Mouse (Mus musculus) frontal cortex, postnatal 36 days (tissue): ENCODE data around the gene Ampd3.

Experiments used
- DNase-seq, 2 experiments: peaks; one replicate each; pipeline ENCODE4 v3.0.0; 2022; ENCODE audit warnings: low spot score in 2 of 2

Ampd3 gene

GRCm38 (mm10) chr7:110797722-110798409 lies 29.9 kb downstream of the Ampd3 start:
- DNase-seq = no peak

GRCm38 (mm10) chr7:110801028-110801427 lies 33.0 kb downstream of the Ampd3 start:
- peak; percentile 85 to 94 for DNase-seq

- DNase-seq = no peak
These were observed 35.1 kb downstream of the Ampd3 start for GRCm38 (mm10) chr7:110803131-110803530.

- DNase-seq = peak in 1 of 2 experiments; percentile 61
These were observed 36.3 kb downstream of the Ampd3 start for GRCm38 (mm10) chr7:110804266-110804665.

- no peak for DNase-seq
These were observed 39.5 kb downstream of the Ampd3 start for GRCm38 (mm10) chr7:110807460-110808030.

- peak in 1 of 2 experiments; percentile 48 for DNase-seq
These were observed 41.0 kb downstream of the Ampd3 start for GRCm38 (mm10) chr7:110808962-110809361.

GRCm38 (mm10) chr7:110809585-110810557 lies 41.9 kb downstream of the Ampd3 start:
- DNase-seq = no peak

- DNase-seq = no peak
These were observed 43.0 kb downstream of the Ampd3 start for GRCm38 (mm10) chr7:110810995-110811394.

GRCm38 (mm10) chr7:110811529-110811928 lies 43.5 kb downstream of the Ampd3 start:
- DNase-seq = no peak

GRCm38 (mm10) chr7:110813983-110814382 lies 46.0 kb downstream of the Ampd3 start:
- DNase-seq = no peak

GRCm38 (mm10) chr7:110816037-110816436 lies 48.0 kb downstream of the Ampd3 start:
- peak in 1 of 2 experiments; percentile 73 for DNase-seq

GRCm38 (mm10) chr7:110818206-110818605 lies 50.2 kb downstream of the Ampd3 start:
- no peak for DNase-seq

GRCm38 (mm10) chr7:110818787-110819350 lies 50.9 kb downstream of the Ampd3 start:
- DNase-seq = no peak

- no peak for DNase-seq
These were observed 53.1 kb downstream of the Ampd3 start for GRCm38 (mm10) chr7:110821068-110821467.

- peak; percentile 53 to 72 for DNase-seq
These were observed 53.6 kb downstream of the Ampd3 start for GRCm38 (mm10) chr7:110821653-110822052.

- DNase-seq = no peak
These were observed 54.0 kb downstream of the Ampd3 start for GRCm38 (mm10) chr7:110822055-110822454.

- DNase-seq = no peak
These were observed 55.1 kb downstream of the Ampd3 start for GRCm38 (mm10) chr7:110823076-110823475.

- DNase-seq = no peak
These were observed 55.6 kb downstream of the Ampd3 start for GRCm38 (mm10) chr7:110823593-110823992.

- no peak for DNase-seq
These were observed 56.3 kb downstream of the Ampd3 start for GRCm38 (mm10) chr7:110823995-110824953.

GRCm38 (mm10) chr7:110833024-110833423 lies 65.0 kb downstream of the Ampd3 start:
- DNase-seq = no peak

- DNase-seq = no peak
These were observed 66.0 kb downstream of the Ampd3 start for GRCm38 (mm10) chr7:110834018-110834417.
